Comparison of ENCODE assay signal across 8 mouse cellular contexts in genomic region chr14:54578063-54578462, GRCm38 (mm10). TPM values are rescaled to one million over a fixed set of nuclear protein-coding genes. Genes with fewer than 3 reads are reported as not detected.
DNase-seq lines count a peak whose midpoint lies in the region; ATAC-seq and TF ChIP-seq lines count a peak whose summit lies in the region.

No protein-coding gene starts in this region.

- H3K4me3 ChIP-seq in hindbrain, embryonic 11.5 days (ENCODE audit: low read depth, low read length) = peak overlapping the region; percentile 83
- H3K4me3 ChIP-seq in liver, embryonic 12.5 days = peak overlapping the region; percentile 63
- peak overlapping the region; percentile 97 for H3K4me3 ChIP-seq in myocyte

- peak overlapping the region; percentile 93; the same call in 1 of the 2 replicates for H3K9ac ChIP-seq in hindbrain, embryonic 11.5 days (ENCODE audit: low read depth, low read length)
- H3K9ac ChIP-seq in liver, embryonic 12.5 days = peak overlapping the region; percentile 69; the same call in 1 of the 2 replicates

- 0 out of 2 replicates have a peak, but pooled peaks cover 2% of the 10 kb centered on the region for H3K27me3 ChIP-seq in hindbrain, embryonic 11.5 days (ENCODE audit: control insufficient read depth, insufficient read depth, low read length)
- H3K27me3 ChIP-seq in liver, embryonic 12.5 days (replicated peaks) = peaks cover 66% of the 10 kb centered on the region
- no peaks in the 10 kb centered on the region for H3K27me3 ChIP-seq in myocyte (ENCODE audit: control insufficient read depth, insufficient read depth, insufficient read length)

- no peak; the same call in 1 of the 2 replicates for ATAC-seq in hindbrain, embryonic 11.5 days (ENCODE audit: low FRiP score)
- no peak for ATAC-seq in liver, embryonic 12.5 days

- 2% methylated on average over 10 of the region's 10 CpGs for WGBS in hindbrain, embryonic 11.5 days
- under 1% methylated on average over 10 of the region's 10 CpGs for WGBS in liver, embryonic 12.5 days (ENCODE audit: insufficient replicate concordance)

- no peak for TF ChIP-seq POLR2A in myocyte (IDR thresholded peaks at IDR 0.05; ENCODE audit: insufficient read length, low read depth)

- H3K4me1 ChIP-seq in hindbrain, embryonic 11.5 days (replicated peaks; ENCODE audit: control insufficient read depth, insufficient read depth, low read length) = peaks cover 16% of the 10 kb centered on the region; the same call in 1 of the 2 replicates
- peaks cover 62% of the 10 kb centered on the region for H3K4me1 ChIP-seq in liver, embryonic 12.5 days

- no peaks in the 10 kb centered on the region for H3K36me3 ChIP-seq in hindbrain, embryonic 11.5 days (ENCODE audit: control insufficient read depth, insufficient read depth, low read length)
- no peaks in the 10 kb centered on the region for H3K36me3 ChIP-seq in liver, embryonic 12.5 days
- no peaks in the 10 kb centered on the region for H3K36me3 ChIP-seq in myocyte (ENCODE audit: control insufficient read depth, insufficient read depth)

- peaks cover 40% of the 10 kb centered on the region for H3K79me2 ChIP-seq in myocyte (ENCODE audit: control insufficient read depth, insufficient read depth)

- H3ac ChIP-seq in myocyte (ENCODE audit: control insufficient read depth, insufficient read length) = peak overlapping the region; percentile 95

- H3K4me2 ChIP-seq in hindbrain, embryonic 11.5 days (replicated peaks; ENCODE audit: low read depth, low read length) = peak overlapping the region; percentile 83
- H3K4me2 ChIP-seq in liver, embryonic 12.5 days = peak overlapping the region; percentile 80
- H3K4me2 ChIP-seq in myocyte (ENCODE audit: low read depth) = peak overlapping the region; percentile 99

- DNase-seq in urinary bladder, postnatal 25 days (ENCODE audit: low spot score) = peak; percentile 15
- no peak for DNase-seq in urinary bladder, postnatal 10 days (ENCODE audit: low spot score)
- peak; percentile 76 for DNase-seq in embryo, embryonic 11 days
- no peak for DNase-seq in hindbrain, embryonic 11.5 days (ENCODE audit: low spot score)
- DNase-seq in cerebellum, adult 11 months = no peak
- DNase-seq in spleen, postnatal 14 days (ENCODE audit: low spot score in 2 of 2) = no peak

- H3K9me3 ChIP-seq in hindbrain, embryonic 11.5 days (ENCODE audit: control insufficient read depth, low read length) = no peaks in the 10 kb centered on the region
- no peaks in the 10 kb centered on the region for H3K9me3 ChIP-seq in liver, embryonic 12.5 days (replicated peaks)

- peak overlapping the region; percentile 73 for H3K27ac ChIP-seq in hindbrain, embryonic 11.5 days (ENCODE audit: low read depth, low read length)
- peak overlapping the region; percentile 72 for H3K27ac ChIP-seq in liver, embryonic 12.5 days

TF ChIP-seq in myocyte, 11 proteins besides CTCF, POLR2A, EP300 and RAD21:
- no peak for TF ChIP-seq TCF12 (IDR thresholded peaks at IDR 0.05; ENCODE audit: insufficient read depth, poor library complexity, severe bottlenecking)
- TF ChIP-seq MYOG (IDR thresholded peaks at IDR 0.05; ENCODE audit: control insufficient read depth in 1 of 3, insufficient read depth in 1 of 3, insufficient read length in 2 of 3, low read depth in 2 of 3) = no peak
- TF ChIP-seq POLR2AphosphoS2 (IDR thresholded peaks at IDR 0.05; ENCODE audit: insufficient read length, low read depth) = no peak
- TF ChIP-seq USF1 (IDR thresholded peaks at IDR 0.05; ENCODE audit: low read depth) = no peak
- no peak for TF ChIP-seq MAX (IDR thresholded peaks at IDR 0.05; ENCODE audit: low read depth)
- TF ChIP-seq E2F4 (IDR thresholded peaks at IDR 0.05; ENCODE audit: insufficient read depth) = no peak
- TF ChIP-seq REST (IDR thresholded peaks at IDR 0.05; ENCODE audit: insufficient read depth, insufficient read length) = no peak
- TF ChIP-seq MYOD1 (IDR thresholded peaks at IDR 0.05; ENCODE audit: control insufficient read depth in 1 of 3, insufficient read length in 2 of 3, low read depth in 2 of 3) = no peak
- TF ChIP-seq CEBPB (IDR thresholded peaks at IDR 0.05; ENCODE audit: insufficient read depth, poor library complexity, severe bottlenecking) = no peak
- no peak for TF ChIP-seq SRF (IDR thresholded peaks at IDR 0.05; ENCODE audit: control insufficient read depth, insufficient read length, low read depth)
- TF ChIP-seq TCF3 (IDR thresholded peaks at IDR 0.05; ENCODE audit: insufficient read length, low read depth) = no peak
TF ChIP-seq in myocyte: peak in this region for 0.

RNA-seq across cellular contexts. Expression of gene Ajuba, which starts 0.7 kb away (rescaled TPM):
- polyA plus RNA-seq in hindbrain, embryonic 11.5 days (2014; fragmentation: Nextera tagmentation; extraction: Ambion mirVana) = 23.2 and 29.4 TPM in 2 replicates
- 10.4 and 12.7 TPM in 2 replicates for polyA plus RNA-seq in liver, embryonic 12.5 days (2016; fragmentation: Nextera tagmentation; extraction: Ambion mirVana)
- polyA plus RNA-seq in myocyte (2012; fragmentation: generic; extraction: Trizol) = 30.8 TPM

RNA-seq across cellular contexts. Expression of gene Haus4, which starts 23.6 kb away (rescaled TPM):
- 34.8 and 35.7 TPM in 2 replicates for polyA plus RNA-seq in hindbrain, embryonic 11.5 days (2014; fragmentation: Nextera tagmentation; extraction: Ambion mirVana)
- 49.3 and 52.0 TPM in 2 replicates for polyA plus RNA-seq in liver, embryonic 12.5 days (2016; fragmentation: Nextera tagmentation; extraction: Ambion mirVana)
- 23.5 TPM for polyA plus RNA-seq in myocyte (2012; fragmentation: generic; extraction: Trizol)

RNA-seq across cellular contexts. Expression of gene 4931414P19Rik, which starts 27.7 kb away (rescaled TPM):
- polyA plus RNA-seq in hindbrain, embryonic 11.5 days (2014; fragmentation: Nextera tagmentation; extraction: Ambion mirVana) = 6.2 and 6.9 TPM in 2 replicates
- polyA plus RNA-seq in liver, embryonic 12.5 days (2016; fragmentation: Nextera tagmentation; extraction: Ambion mirVana) = 3.7 and 4.1 TPM in 2 replicates
- 7.3 TPM for polyA plus RNA-seq in myocyte (2012; fragmentation: generic; extraction: Trizol)

RNA-seq across cellular contexts. Expression of gene Psmb5, which starts 39.8 kb away (rescaled TPM):
- 439 and 455 TPM in 2 replicates for polyA plus RNA-seq in hindbrain, embryonic 11.5 days (2014; fragmentation: Nextera tagmentation; extraction: Ambion mirVana)
- polyA plus RNA-seq in liver, embryonic 12.5 days (2016; fragmentation: Nextera tagmentation; extraction: Ambion mirVana) = 281 and 292 TPM in 2 replicates
- polyA plus RNA-seq in myocyte (2012; fragmentation: generic; extraction: Trizol) = 416 TPM

RNA-seq across cellular contexts. Expression of gene Psmb11, which starts 43.2 kb away (rescaled TPM):
- polyA plus RNA-seq in hindbrain, embryonic 11.5 days (2014; fragmentation: Nextera tagmentation; extraction: Ambion mirVana) = not detected in 2 replicates
- not detected in 2 replicates for polyA plus RNA-seq in liver, embryonic 12.5 days (2016; fragmentation: Nextera tagmentation; extraction: Ambion mirVana)
- not detected for polyA plus RNA-seq in myocyte (2012; fragmentation: generic; extraction: Trizol)

Comparison
In these comparisons a context has a peak if more than half of its experiments do, and no peak if none do; other contexts are left out.
1. DNase-seq: peak in urinary bladder, postnatal 25 days (single experiment) and embryo, embryonic 11 days (single experiment); none in urinary bladder, postnatal 10 days (single experiment), hindbrain, embryonic 11.5 days (single experiment), cerebellum, adult 11 months (single experiment) and spleen, postnatal 14 days (0 of 2).
2. Peak in every context shown above with its lines, with median percentiles within 50 percentile points of each other: H3K4me2 ChIP-seq and H3K4me3 ChIP-seq.